Mouse (Mus musculus) midbrain, embryonic 11.5 days (tissue): ENCODE results near the gene Slc5a3. TPM values are rescaled to one million over a fixed set of nuclear protein-coding genes. Genes with fewer than 3 reads are reported as not detected.

Experiments
- ATAC-seq: fragments of 200-750 bp; cut with Nextera tagmentation; 2 replicates; pipeline ENCODE4 v1.8.0; 2017; ENCODE audit warnings: moderate TSS enrichment, moderate library complexity; ENCODE audit not compliant: low FRiP score
- DNase-seq: peaks from one replicate; pipeline ENCODE4 v3.0.0; 2015; ENCODE audit warnings: low spot score; ENCODE audit errors: missing footprints
- H3K27ac ChIP-seq: fragments of 300-500 bp; sonication (generic); 2 replicates; pipeline ENCODE4 v1.5.1; 2014; ENCODE audit warnings: low read depth, low read length
- H3K27me3 ChIP-seq: fragments of 300-500 bp; sonication (generic); 2 replicates; pipeline ENCODE4 v1.6.1; 2014; ENCODE audit warnings: mild to moderate bottlenecking, low read length, moderate library complexity, mixed read lengths; ENCODE audit not compliant: control insufficient read depth, insufficient read depth
- H3K36me3 ChIP-seq: fragments of 300-500 bp; sonication (generic); 2 replicates; pipeline ENCODE4 v1.6.1; 2014; ENCODE audit warnings: mild to moderate bottlenecking, low read length, moderate library complexity, mixed read lengths; ENCODE audit not compliant: control insufficient read depth, insufficient read depth
- H3K4me1 ChIP-seq: fragments of 300-500 bp; sonication (generic); 2 replicates; pipeline ENCODE4 v1.6.1; 2014; ENCODE audit warnings: low read length; ENCODE audit not compliant: control insufficient read depth, insufficient read depth
- H3K4me2 ChIP-seq: fragments of 300-500 bp; sonication (generic); 2 replicates; pipeline ENCODE4 v1.6.1; 2014; ENCODE audit warnings: mild to moderate bottlenecking, moderate library complexity
- H3K4me3 ChIP-seq: fragments of 300-500 bp; sonication (generic); 2 replicates; pipeline ENCODE4 v1.5.1; 2014; ENCODE audit warnings: low read depth, low read length
- H3K9ac ChIP-seq: fragments of 300-500 bp; sonication (generic); 2 replicates; pipeline ENCODE4 v1.6.1; 2014; ENCODE audit warnings: low read length
- H3K9me3 ChIP-seq: fragments of 300-500 bp; sonication (generic); 2 replicates; pipeline ENCODE4 v1.6.1; 2016; ENCODE audit warnings: low read length; ENCODE audit not compliant: control insufficient read depth
- WGBS: fragments of 180-500 bp; shearing (Covaris S2); extraction: QIAGEN DNeasy Blood & Tissue Kit; methylation state at CpG from one replicate; pipeline ENCODE4 v1.1.7; 2014; 5-methylcytosine and 5-hydroxymethylcytosine counted together
- polyA plus RNA-seq: library from polyadenylated mRNA; unstranded; fragments of >200 nt; fragmentation: Nextera tagmentation; extraction: Ambion mirVana; gene quantifications from 2 replicates; pipeline ENCODE4 v1.2.1, GENCODE M21; 2014

Gene Slc5a3
- polyA plus RNA-seq, 1 experiment from 2014 or later: 11.5 TPM

GRCm38 (mm10) chr16:92058644-92059620 lies 810 bp downstream of the Slc5a3 start:
- no peaks in the 10 kb centered on the region; the same call in 1 of the 2 replicates for H3K36me3 ChIP-seq
- no peaks in the 10 kb centered on the region for H3K27me3 ChIP-seq
- H3K4me2 ChIP-seq: peak overlapping the region; percentile 96
- H3K27ac ChIP-seq: no peak overlapping the region
- DNase-seq (peak; percentile 92), ATAC-seq (no peak; the same call in 1 of the 2 replicates)
- 1% methylated on average over 59 of the region's 63 CpGs for WGBS
- peak overlapping the region; percentile 89 for H3K4me3 ChIP-seq
- H3K4me1 ChIP-seq: peaks cover 12% of the 10 kb centered on the region
- H3K9me3 ChIP-seq: no peaks in the 10 kb centered on the region; the same call in none of the 2 replicates
- peak overlapping the region; percentile 85 for H3K9ac ChIP-seq

- Histone ChIP-seq H3K36me3 (no peaks in the 10 kb centered on the region; the same call in 1 of the 2 replicates), H3K9me3 (no peaks in the 10 kb centered on the region), H3K4me3 (no peak overlapping the region), H3K4me1 (peaks cover 12% of the 10 kb centered on the region), H3K4me2 (no peak overlapping the region), H3K27me3 (no peaks in the 10 kb centered on the region), H3K27ac (no peak overlapping the region), H3K9ac (no peak overlapping the region)
- peak; percentile 59 for DNase-seq
- WGBS: 67% methylated on average over 3 of the region's 3 CpGs
- ATAC-seq: no peak
Measured at GRCm38 (mm10) chr16:92060213-92060612, 2.1 kb downstream of the Slc5a3 start.

GRCm38 (mm10) chr16:92061586-92061985 lies 3.5 kb downstream of the Slc5a3 start:
- 97% methylated on average over 7 of the region's 7 CpGs for WGBS
- no peaks in the 10 kb centered on the region; the same call in 1 of the 2 replicates for H3K36me3 ChIP-seq

GRCm38 (mm10) chr16:92062832-92063231 lies 4.7 kb downstream of the Slc5a3 start:
- DNase-seq: peak; percentile 62
- no peak for ATAC-seq
- no peak overlapping the region for H3K4me2 ChIP-seq
- peaks cover 12% of the 10 kb centered on the region for H3K4me1 ChIP-seq
- H3K27me3 ChIP-seq: no peaks in the 10 kb centered on the region
- no peaks in the 10 kb centered on the region for H3K9me3 ChIP-seq
- H3K36me3 ChIP-seq: peaks cover 3% of the 10 kb centered on the region; the same call in 1 of the 2 replicates
- 95% methylated on average over 1 of the region's 1 CpGs for WGBS
- H3K27ac ChIP-seq: no peak overlapping the region
- no peak overlapping the region for H3K9ac ChIP-seq
- H3K4me3 ChIP-seq: no peak overlapping the region

More at GRCm38 (mm10) chr16:92061586-92061985, 3.5 kb downstream of the Slc5a3 start:
- Histone ChIP-seq H3K4me2 (no peak overlapping the region), H3K27ac (no peak overlapping the region), H3K4me1 (peaks cover 12% of the 10 kb centered on the region), H3K9ac (no peak overlapping the region), H3K9me3 (no peaks in the 10 kb centered on the region), H3K27me3 (no peaks in the 10 kb centered on the region), H3K4me3 (no peak overlapping the region)
- ATAC-seq: no peak
- DNase-seq: peak; percentile 41

GRCm38 (mm10) chr16:92064801-92065200 lies 6.7 kb downstream of the Slc5a3 start:
- Histone ChIP-seq H3K9me3 (no peaks in the 10 kb centered on the region), H3K4me3 (no peak overlapping the region), H3K36me3 (peaks cover 3% of the 10 kb centered on the region; the same call in 1 of the 2 replicates), H3K9ac (no peak overlapping the region), H3K27ac (no peak overlapping the region), H3K27me3 (no peaks in the 10 kb centered on the region), H3K4me2 (no peak overlapping the region), H3K4me1 (peaks cover 3% of the 10 kb centered on the region; the same call in 1 of the 2 replicates)
- ATAC-seq (no peak), DNase-seq (no peak)
- WGBS: 94% methylated on average over 2 of the region's 2 CpGs

GRCm38 (mm10) chr16:92070338-92070737 lies 12.2 kb downstream of the Slc5a3 start:
- no peak overlapping the region for H3K9ac ChIP-seq
- ATAC-seq (no peak), DNase-seq (no peak)
- no peak overlapping the region for H3K4me2 ChIP-seq
- H3K9me3 ChIP-seq: no peaks in the 10 kb centered on the region
- peaks cover 3% of the 10 kb centered on the region; the same call in 1 of the 2 replicates for H3K36me3 ChIP-seq
- no peaks in the 10 kb centered on the region for H3K4me1 ChIP-seq
- no peaks in the 10 kb centered on the region for H3K27me3 ChIP-seq
- 93% methylated on average over 8 of the region's 8 CpGs for WGBS
- no peak overlapping the region for H3K27ac ChIP-seq
- H3K4me3 ChIP-seq: no peak overlapping the region

- Histone ChIP-seq H3K4me1 (no peaks in the 10 kb centered on the region), H3K4me3 (no peak overlapping the region), H3K36me3 (peaks cover 15% of the 10 kb centered on the region), H3K27ac (no peak overlapping the region), H3K9me3 (no peaks in the 10 kb centered on the region), H3K27me3 (no peaks in the 10 kb centered on the region), H3K4me2 (no peak overlapping the region), H3K9ac (no peak overlapping the region)
- ATAC-seq (no peak), DNase-seq (no peak)
- 95% methylated on average over 8 of the region's 8 CpGs for WGBS
Measured at GRCm38 (mm10) chr16:92076797-92077196, 18.7 kb downstream of the Slc5a3 start.

- Histone ChIP-seq H3K9ac (no peak overlapping the region), H3K4me3 (no peak overlapping the region), H3K27ac (no peak overlapping the region), H3K27me3 (no peaks in the 10 kb centered on the region), H3K9me3 (no peaks in the 10 kb centered on the region), H3K36me3 (no peaks in the 10 kb centered on the region), H3K4me2 (no peak overlapping the region), H3K4me1 (no peaks in the 10 kb centered on the region)
- ATAC-seq: no peak
- no peak for DNase-seq
- WGBS: 90% methylated on average over 10 of the region's 10 CpGs
Measured at GRCm38 (mm10) chr16:92083771-92084453, 25.8 kb downstream of the Slc5a3 start.

- H3K36me3 ChIP-seq: no peaks in the 10 kb centered on the region
- no peak overlapping the region for H3K9ac ChIP-seq
- H3K9me3 ChIP-seq: no peaks in the 10 kb centered on the region
- ATAC-seq: no peak
- H3K4me1 ChIP-seq: no peaks in the 10 kb centered on the region
- no peak overlapping the region for H3K4me3 ChIP-seq
- no peak overlapping the region for H3K4me2 ChIP-seq
- H3K27me3 ChIP-seq: no peaks in the 10 kb centered on the region
- WGBS: 69% methylated on average over 3 of the region's 3 CpGs
- H3K27ac ChIP-seq: no peak overlapping the region
- DNase-seq: no peak
Measured at GRCm38 (mm10) chr16:92089225-92089624, 31.1 kb downstream of the Slc5a3 start.
